Mouse (Mus musculus) fibroblast of lung, adult 2 months (primary cell): ENCODE results near the gene Wrnip1.

Experiments used
- DNase-seq: peaks from one replicate; pipeline ENCODE4 v3.0.0-alpha.2; 2011; ENCODE audit warnings: low read depth

Gene Wrnip1

GRCm38 (mm10) chr13:32801693-32802221 is at the start of gene Wrnip1:
Wrnip1 (plus strand) TSS chr13:32802038.
- peak; percentile 99 for DNase-seq

- DNase-seq: peak; percentile 27
Measured at GRCm38 (mm10) chr13:32752066-32752657, 49.7 kb upstream of the Wrnip1 start.

GRCm38 (mm10) chr13:32759036-32759435 is 42.8 kb upstream of the Wrnip1 start:
- DNase-seq: no peak

GRCm38 (mm10) chr13:32760795-32761194 is 41.0 kb upstream of the Wrnip1 start:
- no peak for DNase-seq

- DNase-seq: no peak
Measured at GRCm38 (mm10) chr13:32763141-32763540, 38.7 kb upstream of the Wrnip1 start.

GRCm38 (mm10) chr13:32764448-32764847 is 37.4 kb upstream of the Wrnip1 start:
- DNase-seq: no peak

GRCm38 (mm10) chr13:32768104-32768503 is 33.7 kb upstream of the Wrnip1 start:
- DNase-seq: no peak

GRCm38 (mm10) chr13:32769960-32770359 is 31.9 kb upstream of the Wrnip1 start:
- no peak for DNase-seq

GRCm38 (mm10) chr13:32775889-32776288 is 25.9 kb upstream of the Wrnip1 start:
- DNase-seq: no peak

- no peak for DNase-seq
Measured at GRCm38 (mm10) chr13:32776350-32776749, 25.5 kb upstream of the Wrnip1 start.

- no peak for DNase-seq
Measured at GRCm38 (mm10) chr13:32778861-32779260, 23.0 kb upstream of the Wrnip1 start.

GRCm38 (mm10) chr13:32783055-32783454 is 18.8 kb upstream of the Wrnip1 start:
- no peak for DNase-seq

- DNase-seq: no peak
Measured at GRCm38 (mm10) chr13:32783816-32784215, 18.0 kb upstream of the Wrnip1 start, which contains the start of gene Mylk4. Mylk4 (minus strand) TSS chr13:32783954.

GRCm38 (mm10) chr13:32787584-32787983 is 14.3 kb upstream of the Wrnip1 start:
- no peak for DNase-seq

- DNase-seq: no peak
Measured at GRCm38 (mm10) chr13:32789781-32790180, 12.1 kb upstream of the Wrnip1 start.

- DNase-seq: no peak
Measured at GRCm38 (mm10) chr13:32794619-32795018, 7.2 kb upstream of the Wrnip1 start.

GRCm38 (mm10) chr13:32795166-32795565 is 6.7 kb upstream of the Wrnip1 start:
- DNase-seq: no peak

- DNase-seq: no peak
Measured at GRCm38 (mm10) chr13:32797085-32797484, 4.8 kb upstream of the Wrnip1 start.

GRCm38 (mm10) chr13:32799131-32799530 is 2.7 kb upstream of the Wrnip1 start:
- DNase-seq: no peak

- no peak for DNase-seq
Measured at GRCm38 (mm10) chr13:32800859-32801258, 979 bp upstream of the Wrnip1 start.

- no peak for DNase-seq
Measured at GRCm38 (mm10) chr13:32802259-32803081, 632 bp downstream of the Wrnip1 start, which contains the start of gene D930007J09Rik. D930007J09Rik (minus strand) TSS chr13:32802849.

GRCm38 (mm10) chr13:32803701-32804345 is 2.0 kb downstream of the Wrnip1 start:
- no peak for DNase-seq

- no peak for DNase-seq
Measured at GRCm38 (mm10) chr13:32806820-32807219, 5.0 kb downstream of the Wrnip1 start.
